Mouse (Mus musculus): ENCODE data around the gene Fbln5. TPM values are rescaled to one million over a fixed set of nuclear protein-coding genes. Genes with fewer than 3 reads are reported as not detected.
A peak's percentile ranks its signal among the peaks of the same experiment; 100 is the strongest.

The Fbln5 gene
- total RNA-seq, 2 experiments from 2014 or later = 78.4 to 96.9 TPM

DNA sequence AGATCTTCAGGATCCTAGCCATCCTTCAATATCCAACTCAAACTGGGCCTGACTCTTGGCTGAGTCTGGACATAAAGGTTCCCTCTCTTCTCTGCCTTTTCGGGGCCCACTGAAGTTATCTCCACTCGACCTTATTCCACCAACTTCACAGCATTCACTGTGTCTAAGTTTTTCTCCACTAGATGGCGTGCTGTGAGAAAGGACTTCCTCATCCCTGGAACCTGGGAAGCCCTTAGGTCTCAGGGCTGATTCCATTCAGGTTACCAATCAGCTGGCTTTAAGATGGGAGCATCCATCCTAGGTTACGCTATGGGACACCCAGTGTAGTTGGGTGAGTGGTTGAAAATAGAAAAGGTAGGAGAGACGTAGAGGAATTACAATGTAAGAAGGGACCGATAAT lies 7.7 kb downstream of the Fbln5 start:
- no peak for DNase-seq (ENCODE audit: low spot score in 2 of 2)

DNA sequence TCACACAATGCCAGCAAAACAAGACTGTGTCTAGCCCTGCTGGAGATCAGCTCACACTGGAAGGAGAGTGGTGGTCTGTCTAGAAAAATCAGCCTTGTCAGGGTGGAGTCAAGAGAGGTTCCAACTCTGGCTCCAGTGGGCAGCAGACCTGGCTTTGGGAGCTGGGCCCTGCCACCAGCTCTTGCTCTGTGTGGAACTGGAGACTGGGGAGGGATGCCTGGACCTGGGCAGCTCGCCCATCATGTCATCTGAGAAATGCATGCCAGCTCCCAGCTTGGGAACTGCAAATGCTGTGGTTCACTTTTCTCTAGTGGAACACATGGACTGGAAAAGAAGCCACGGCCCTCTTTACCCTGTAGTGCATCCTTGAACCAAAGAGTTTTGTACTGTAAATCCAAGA lies 8.3 kb downstream of the Fbln5 start:
- no peak for DNase-seq (ENCODE audit: low spot score in 2 of 2)

DNA sequence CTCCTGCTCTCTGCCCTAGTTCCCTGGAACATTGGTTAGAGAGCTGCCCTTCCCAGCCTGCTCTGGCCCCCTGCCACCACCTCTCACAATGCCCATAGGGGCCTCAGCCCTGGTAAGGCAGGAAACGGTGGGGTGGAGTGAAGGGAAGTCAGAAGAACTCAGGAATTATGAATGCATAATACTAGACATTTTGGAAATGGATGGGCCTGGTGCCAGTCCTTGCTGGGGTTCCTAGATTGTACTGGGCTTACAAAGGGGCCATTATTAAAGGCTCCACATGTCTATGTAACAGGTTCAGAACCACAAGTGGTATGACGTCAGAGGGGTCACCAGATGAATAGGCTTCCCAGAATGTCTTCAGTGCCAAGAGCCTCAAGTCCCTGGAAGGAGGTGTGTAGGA lies 11.5 kb downstream of the Fbln5 start:
- DNase-seq (ENCODE audit: low spot score in 2 of 2) = peak in 1 of 2 experiments; percentile 22

DNA sequence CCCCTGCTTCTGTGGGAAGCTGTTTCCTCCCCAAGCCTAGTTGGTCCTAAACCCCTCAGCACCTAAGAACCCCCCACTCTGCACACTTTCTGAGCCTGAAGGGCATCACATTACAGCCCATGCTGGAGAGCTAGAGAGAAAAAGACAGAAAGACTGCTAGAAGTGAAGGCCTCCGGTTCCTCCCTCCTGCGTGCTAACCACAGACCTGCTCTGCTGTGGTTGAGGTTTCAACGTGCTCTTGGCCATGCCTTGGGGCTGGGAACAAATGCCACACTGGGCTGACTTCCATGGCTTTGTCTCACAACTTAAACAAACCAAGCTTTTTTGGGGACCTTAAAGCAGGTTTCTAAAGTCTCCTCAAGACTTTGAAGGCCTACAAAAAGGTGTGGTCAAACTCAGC lies 16.4 kb downstream of the Fbln5 start:
- DNase-seq (ENCODE audit: low spot score in 2 of 2) = no peak

DNA sequence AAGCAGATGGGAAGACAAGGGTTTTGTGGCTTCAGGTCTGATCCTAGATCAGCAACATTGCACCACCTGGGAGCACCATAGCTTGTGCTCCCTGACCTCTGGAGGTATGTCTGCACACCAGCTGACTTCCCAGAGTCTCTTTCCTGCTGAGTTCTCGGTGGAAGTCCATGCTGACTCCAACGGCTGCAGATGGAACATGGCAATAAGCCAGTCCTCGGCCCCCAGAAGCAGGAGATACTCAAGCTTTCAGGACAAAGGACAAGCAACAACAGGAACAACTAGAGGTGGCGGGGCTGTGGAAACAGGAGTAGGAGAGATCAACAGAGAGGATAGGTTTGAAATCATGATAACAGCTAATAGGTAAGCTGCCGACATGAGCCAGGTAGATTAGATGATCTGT lies 17.1 kb downstream of the Fbln5 start:
- no peak for DNase-seq (ENCODE audit: low spot score in 2 of 2)

DNA sequence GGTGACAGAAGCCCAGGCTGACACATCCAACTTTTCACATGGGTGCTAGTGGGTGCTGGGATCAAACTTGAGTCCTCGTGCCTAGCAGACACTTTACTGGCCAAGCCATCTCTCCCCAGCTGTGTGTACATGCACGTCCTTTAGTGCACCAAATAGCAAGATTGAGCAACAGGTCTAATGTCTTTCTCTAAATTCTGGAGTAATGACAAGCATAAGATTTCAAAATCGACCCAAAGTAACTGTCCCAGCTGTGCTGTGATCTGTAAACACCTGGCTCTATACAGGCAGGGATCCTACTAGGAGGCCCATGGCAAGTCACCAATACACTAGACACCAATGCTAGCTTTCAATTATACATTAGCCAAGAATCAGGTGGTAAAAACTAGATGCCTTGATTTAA lies 17.8 kb downstream of the Fbln5 start:
- no peak for DNase-seq (ENCODE audit: low spot score in 2 of 2)

DNA sequence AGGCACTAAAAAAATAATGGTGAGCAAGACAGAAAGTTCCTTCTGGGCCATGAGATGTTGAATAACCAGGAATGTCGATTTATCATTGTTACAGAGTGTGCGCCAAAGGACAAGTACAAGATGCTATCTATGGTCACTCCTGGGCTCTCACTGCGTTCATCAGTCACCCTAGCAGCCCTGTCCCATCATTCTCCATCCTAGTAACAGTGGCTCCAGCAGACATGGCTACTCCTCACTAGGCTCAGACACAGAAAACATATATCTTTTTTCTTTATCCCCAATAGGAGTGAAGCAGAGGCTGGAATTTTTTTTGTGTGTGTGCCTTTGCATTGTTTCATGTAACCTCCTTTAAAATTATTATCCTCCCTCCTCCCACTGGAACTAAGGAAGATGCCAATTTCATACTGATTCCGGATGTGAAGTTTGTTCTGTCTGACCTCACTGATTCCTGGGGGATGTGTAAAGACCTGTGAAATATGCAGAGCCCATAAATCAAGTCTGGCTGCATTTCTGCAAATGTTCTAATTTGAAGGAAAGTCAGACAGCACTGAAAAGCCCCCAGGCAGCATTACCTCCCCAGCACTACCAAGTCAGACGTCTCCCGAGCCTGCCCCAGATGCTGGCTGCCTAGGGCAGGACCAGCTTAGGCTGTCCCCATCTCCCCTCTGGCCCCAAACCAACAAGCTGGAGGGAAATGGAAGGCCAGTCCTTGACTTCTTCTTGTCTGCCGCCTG lies 20.5 kb downstream of the Fbln5 start:
- DNase-seq (ENCODE audit: low spot score in 2 of 2) = no peak

DNA sequence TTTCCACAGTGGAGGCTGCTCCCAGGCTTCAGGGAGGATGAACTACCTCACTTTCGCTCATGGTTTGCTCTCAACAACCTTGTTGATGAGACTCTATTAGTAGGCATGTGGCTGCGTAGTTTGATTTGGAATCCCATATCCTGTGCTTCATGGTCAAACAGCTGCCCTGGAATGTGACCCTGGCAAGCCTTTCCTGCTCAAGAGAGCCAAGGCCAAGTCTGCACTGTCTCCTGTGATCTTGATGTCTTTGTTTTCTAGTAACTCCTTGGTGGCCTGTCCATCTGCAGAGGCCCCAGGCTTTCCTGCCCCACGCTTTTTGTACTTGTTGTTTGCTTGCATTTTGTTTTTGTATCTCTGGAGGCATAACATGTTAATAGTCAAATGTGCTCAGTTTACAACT lies 24.4 kb downstream of the Fbln5 start:
- DNase-seq (ENCODE audit: low spot score in 2 of 2) = no peak

DNA sequence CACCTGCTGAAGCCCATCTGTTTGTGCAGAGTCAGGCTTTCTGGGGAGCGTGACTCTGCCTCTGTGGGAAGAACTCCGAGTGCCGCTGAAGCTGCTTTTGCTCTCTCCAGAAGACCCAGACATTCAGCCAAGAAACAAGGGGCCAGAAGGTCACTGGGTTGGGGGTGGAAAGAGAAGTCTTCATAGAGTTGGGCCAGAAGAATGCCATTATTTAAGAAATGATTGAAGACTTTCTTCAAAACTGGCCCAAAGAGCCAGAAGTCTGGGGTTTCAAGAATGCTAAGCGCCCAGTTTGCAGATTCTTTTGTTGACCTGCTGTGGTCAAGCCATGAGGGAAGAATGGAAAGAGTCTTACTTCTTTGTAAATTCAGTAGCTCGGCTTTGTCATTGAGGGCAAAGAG lies 25.6 kb downstream of the Fbln5 start:
- no peak for DNase-seq (ENCODE audit: low spot score in 2 of 2)

DNA sequence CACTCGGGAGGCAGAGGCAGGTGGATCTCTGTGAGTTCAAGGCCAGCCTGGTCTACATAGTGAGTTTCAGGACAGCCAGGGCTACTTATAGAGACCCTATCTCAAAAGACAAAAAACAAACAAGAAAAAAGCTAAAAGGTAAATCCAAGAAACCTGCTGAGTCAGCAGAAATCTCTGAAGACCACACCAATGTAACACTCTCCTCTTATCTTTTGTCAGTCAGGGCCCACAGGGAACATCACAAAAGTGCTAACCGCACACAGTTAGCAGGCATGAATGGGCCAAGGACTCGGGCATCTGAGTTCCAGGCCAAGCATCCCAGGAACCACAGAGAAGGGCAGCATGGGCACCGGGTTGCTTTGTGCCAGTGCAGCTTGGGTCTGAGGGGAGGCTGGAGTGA lies 26.2 kb downstream of the Fbln5 start:
- DNase-seq (ENCODE audit: low spot score in 2 of 2) = no peak

DNA sequence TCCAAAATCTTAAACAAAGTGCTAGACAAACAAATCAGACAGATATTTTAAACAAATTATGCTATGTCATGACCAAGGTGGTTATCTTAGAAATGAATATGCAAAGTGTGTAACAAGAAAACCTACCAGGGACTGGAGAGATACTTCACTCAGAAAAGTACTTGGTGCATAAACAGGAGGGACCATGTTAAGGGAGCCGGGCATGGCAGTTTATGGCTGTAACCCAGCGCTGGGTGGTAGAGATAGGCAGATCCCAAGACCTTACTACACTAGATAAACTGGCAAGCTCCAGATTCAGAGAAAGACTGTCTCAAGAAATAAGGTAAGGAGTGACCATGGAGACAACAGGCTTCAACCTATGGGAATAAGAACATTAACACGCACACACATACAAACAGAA lies 29.1 kb downstream of the Fbln5 start:
- no peak for DNase-seq (ENCODE audit: low spot score in 2 of 2)

DNA sequence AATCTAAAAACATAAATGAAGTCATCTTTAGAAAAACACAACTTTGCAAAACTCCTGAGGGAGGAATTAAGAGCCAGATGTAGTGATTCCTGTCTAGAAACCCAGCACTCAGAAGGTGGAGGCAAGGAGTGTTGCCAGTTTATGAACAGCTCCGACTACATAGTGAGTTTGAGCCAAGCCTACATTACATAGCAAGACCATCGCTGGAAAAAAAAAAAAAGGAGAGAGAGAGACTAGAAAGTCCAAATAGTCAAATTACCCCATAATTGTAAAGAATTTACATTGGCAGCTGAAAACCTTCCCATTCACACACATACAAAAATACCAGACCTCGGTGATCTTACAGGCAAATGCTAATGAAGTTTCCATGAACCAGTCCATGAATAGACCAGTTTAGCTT lies 29.6 kb downstream of the Fbln5 start:
- no peak for DNase-seq (ENCODE audit: low spot score in 2 of 2)

DNA sequence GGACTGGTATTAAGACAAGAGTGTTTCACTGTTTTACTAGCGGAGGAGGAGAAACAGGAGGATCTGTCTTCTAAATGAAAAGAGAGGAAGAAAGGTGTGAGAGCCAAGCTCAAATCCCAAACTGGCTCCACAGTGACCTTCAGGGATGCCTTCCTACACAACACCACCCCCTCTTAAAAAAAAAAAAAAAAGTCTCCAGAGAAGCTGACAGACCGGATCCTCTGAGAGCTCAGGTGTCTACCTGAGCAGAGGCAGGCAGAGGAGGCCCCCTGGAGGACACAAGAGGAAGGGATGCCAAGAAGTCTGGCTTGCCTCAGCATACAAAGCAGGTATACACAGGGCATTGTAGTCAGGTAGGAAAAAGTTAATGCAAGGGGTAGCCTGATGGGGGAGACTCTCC lies 36.1 kb downstream of the Fbln5 start:
- no peak for DNase-seq (ENCODE audit: low spot score in 2 of 2)

DNA sequence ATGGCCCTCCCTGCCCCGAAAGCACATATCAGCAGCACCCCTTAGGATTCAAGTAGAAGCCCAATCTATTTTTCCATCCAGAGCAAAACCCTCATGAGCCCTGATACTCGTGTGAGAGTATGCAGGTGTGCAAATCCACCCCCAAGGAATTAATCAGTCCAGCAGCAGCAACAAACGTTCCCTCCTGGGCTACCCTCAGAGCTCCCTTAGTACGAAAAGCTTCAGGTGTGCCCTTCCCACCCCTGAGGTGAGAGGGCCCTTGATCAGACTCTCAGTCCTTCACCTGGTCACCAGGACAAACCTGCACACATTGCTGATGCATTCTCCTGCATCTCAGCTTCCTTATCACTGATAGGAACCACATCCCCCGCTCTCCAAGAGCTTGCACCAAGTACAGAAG lies 37.9 kb downstream of the Fbln5 start:
- no peak for DNase-seq (ENCODE audit: low spot score in 2 of 2)

DNA sequence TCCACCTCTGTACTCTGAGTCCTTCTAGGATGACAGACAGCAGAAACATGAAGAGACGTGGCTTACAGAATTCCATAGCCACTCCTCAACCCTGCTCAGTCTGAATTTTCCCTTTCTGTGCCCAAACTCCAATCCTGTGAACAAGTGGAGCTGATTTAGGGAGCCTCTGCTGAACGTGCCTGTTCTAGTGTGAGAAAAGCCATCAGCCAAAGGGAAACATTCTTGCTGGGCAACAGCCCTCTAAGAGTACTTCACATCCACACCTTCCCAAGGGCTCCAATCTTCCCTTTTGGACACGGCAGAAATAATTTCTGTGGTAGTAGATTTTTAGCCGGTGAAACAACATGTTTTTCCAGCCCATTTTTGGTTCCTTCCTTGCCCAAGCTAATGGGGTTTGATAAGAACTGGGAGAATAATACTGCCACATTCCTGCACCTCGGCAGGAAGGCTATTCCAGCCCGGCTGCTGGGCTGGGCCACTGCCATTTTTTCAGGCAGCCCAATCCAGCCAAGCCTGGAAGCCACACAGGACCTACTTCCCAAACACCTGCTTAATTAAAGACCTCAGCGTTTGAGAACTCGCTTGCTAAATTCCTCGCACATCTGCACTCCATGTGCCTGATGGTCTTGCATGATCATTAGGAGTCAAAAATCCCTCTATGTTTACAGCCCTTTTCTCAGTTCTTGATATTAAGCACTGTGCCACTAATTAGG lies 41.1 kb downstream of the Fbln5 start:
- DNase-seq (ENCODE audit: low spot score in 2 of 2) = no peak

DNA sequence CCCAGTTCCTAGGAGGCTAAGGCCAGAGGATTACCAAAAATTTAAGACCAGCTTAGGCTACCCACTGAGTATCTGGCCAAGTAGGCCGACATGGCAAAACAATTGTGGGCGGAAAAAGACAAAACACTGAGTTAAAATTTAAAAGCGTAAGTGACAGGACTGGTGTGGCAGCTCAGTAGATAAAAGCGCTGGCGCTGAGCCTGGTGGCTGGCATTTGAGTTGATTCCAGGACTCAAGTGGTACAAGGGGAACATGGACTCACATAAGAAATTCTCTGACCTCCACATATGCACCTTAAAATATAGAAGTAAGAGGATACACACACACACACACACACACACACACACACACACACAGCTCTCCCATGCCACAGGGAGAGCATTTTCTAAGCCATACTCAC lies 42.5 kb downstream of the Fbln5 start:
- no peak for DNase-seq (ENCODE audit: low spot score in 2 of 2)

DNA sequence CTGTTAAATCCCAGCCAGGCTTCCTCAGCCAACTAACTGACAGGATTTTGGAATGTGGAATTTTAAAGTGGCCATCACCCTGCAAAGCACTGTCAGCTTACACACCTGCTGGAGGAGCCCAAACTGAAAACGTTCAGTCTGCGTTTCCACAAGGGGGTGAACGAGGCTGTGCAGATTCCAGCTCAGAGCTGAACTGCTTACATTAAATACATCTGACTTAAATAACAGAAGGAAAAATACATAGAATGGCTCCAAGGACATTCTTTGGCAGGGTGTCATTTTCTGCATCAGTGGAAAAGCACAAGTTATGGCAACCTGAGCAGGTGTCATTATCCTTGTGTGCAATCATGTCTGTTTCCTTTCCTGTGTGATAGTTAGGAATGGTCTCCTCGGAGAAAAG lies 44.7 kb downstream of the Fbln5 start:
- no peak for DNase-seq (ENCODE audit: low spot score in 2 of 2)

DNA sequence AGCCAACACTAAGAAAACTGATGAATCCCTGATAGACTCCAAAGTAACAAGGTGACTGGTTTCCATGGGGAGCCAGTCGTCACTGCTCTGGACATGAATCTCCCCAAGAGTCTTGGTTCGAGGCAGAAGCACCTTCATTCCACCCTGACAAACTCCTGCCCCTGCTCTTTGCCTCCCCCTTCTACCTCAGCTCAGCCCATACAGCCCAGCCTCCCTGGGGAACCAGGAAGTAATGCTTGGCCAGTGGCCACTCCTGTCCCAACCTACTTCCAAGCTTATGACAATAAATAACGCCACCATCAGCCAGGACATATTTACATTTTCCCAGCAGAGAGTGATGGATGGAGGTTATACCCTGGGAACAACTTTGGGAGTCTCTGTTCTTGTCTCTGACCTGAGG lies 45.9 kb downstream of the Fbln5 start:
- no peak for DNase-seq (ENCODE audit: low spot score in 2 of 2)

DNA sequence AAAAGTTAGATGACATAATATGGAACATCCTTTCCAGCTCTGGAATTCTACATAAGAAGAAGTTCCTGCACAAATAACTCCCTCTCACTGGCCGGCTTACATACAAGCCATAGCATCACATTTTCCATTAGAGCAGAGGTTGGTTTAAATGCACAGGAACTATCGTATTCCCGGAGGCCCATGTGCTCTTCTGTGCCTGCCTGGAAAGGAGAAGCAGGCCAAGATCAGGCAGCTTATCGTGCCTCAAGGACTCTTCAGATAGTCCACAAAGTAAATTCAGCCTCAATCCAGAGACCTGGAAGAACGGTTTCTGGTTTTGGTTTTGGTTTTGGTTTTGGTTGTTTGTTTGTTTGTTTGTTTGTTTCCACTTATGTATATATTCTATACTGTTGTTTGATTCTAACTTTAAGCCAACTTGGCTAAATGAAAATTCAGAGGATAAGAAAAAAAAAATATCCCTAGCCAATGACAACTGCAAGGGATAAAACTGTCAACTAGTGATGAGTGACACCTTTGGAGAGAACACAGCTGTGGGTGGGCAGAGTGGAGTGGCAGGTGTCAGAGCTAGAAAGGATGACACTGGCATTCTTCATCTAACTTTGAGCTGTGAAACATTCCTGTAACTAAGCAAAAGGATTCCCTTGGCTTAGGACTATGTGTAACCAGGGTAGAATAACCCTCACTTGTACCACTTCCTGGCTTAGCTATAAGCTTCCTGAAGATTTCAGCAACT lies 48.4 kb downstream of the Fbln5 start:
- no peak for DNase-seq (ENCODE audit: low spot score in 2 of 2)

DNA sequence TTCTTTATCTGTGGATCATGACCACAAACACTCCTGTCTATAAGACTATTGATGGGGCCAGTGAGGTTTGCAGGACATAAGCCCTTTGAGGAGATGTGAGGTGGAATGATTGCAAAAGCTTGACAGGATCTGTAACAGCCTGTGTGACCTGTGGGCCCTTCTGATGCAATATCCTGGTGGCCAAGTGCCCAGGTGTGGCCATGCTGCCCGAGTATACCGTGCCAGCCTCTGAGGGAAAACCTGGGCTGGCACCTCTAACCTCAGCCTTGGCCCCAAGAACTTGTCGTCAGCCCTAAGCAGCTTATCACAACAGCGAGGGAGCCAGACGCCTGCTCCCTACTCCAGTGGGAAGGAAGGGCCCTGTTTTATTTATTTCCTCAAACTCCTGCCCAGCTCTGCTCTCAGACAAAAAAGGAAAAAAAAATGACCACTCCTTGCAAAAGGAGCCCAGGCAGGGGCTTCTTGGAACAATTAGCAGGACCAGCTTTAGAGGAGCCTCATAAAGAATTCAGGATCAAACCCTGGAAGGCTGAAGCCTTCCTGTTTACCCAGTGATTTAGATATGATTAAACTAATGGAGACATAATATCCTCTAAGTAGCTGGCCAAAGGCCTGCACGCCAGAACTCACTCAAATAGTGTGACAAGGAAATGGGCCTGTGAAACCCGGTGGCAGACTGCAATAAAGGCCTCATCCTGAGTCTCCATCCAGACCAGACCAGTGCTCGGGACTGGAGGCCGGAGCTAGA lies 51.4 kb downstream of the Fbln5 start:
- no peak for DNase-seq (ENCODE audit: low spot score in 2 of 2)

DNA sequence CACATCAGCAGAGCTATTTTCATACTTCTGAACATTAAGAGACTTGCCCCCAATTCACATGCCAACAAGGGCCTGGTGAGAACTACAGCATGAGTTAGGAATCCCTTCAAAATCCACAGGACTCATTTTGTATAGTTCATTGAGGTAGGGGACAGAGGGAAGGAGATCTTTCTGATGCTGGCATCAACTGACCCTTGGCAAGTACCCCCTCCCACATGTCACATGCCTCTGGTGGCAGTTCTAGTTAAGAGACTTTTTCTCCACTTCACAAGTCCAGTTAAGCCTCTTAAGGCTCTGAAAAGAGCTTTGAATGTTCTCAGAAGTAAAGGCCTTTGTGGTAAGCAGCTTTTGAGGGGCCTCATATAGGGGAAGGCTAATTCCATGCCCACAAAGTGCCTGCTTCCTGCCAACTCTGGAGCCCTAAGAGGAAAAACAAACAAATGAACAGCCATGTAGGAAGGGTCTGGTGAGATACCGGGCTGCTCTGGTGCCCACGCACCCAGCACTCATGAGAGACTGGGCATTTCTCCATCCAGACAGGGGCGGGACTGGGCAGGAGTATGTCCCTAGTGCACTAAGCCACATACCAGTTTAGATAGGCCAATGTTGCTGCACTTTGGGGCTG lies 52.5 kb downstream of the Fbln5 start:
- no peak for DNase-seq (ENCODE audit: low spot score in 2 of 2)

Data from adrenal gland, postnatal 4 days (tissue).